Mouse (Mus musculus) MN1 (cell line): ENCODE data around the gene Gm11037.
"Not testable (repeated sequence)": the region's sequence is repeated elsewhere in the genome, so short reads cannot be mapped to it uniquely, and the experiment has no call there.

ENCODE experiments used
- DNase-seq: peaks from one replicate; pipeline ENCODE4 v3.0.0-alpha.2; 2016; ENCODE audit warnings: low spot score

Gm11037 gene

GRCm38 (mm10) chr2:131132930-131133547 lies at the start of gene Gm11037:
Gene Gm11037, plus strand, starts transcription at chr2:131133497.
- DNase-seq: no peak

DNA sequence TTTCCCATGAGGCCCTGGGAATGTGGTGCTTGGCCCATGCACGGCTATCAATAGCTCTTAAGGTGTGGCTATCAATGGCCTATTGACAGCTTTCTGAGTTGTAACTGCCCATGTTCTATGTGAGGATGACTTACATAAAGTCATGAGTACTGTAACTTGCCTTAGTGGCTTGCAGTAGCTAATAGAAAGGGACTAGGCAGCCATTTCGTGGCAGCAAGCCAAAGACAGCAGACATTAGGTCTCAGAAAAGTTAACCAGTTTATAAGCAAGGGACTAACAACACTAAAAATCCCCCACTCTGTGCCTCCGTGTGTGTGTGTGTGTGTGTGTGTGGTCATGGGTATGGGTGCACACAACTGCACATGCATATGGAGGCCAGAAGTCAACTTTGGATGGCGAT lies 49.1 kb upstream of the Gm11037 start:
- DNase-seq: no peak

- DNase-seq: no peak
Observed at GRCm38 (mm10) chr2:131086667-131087390, 46.5 kb upstream of the Gm11037 start, which contains the start of gene Siglec1. Gene Siglec1, minus strand, starts transcription at chr2:131086765.

- no peak for DNase-seq
Observed at GRCm38 (mm10) chr2:131088581-131088980, 44.7 kb upstream of the Gm11037 start.

DNA sequence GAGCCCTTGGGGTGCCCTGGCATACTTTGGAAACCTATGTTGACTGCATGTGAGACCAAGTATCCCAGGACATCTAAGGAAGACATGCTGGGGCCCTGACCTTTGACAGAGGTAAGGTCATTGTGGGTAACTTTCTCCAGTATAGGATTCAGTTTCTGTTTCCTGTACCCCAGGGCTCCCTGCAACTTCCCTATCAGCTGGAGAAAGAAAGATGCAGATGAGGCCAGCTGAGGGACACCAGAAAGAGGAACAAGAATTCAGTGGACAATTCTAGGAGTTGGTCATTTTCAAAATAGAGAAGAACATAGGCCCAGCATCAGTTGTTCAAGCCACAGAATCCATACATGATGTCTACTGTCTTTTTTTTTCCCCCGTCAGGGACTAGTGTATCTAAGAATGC lies 43.7 kb upstream of the Gm11037 start:
- DNase-seq: no peak

- no peak for DNase-seq
Observed at GRCm38 (mm10) chr2:131090852-131091251, 42.4 kb upstream of the Gm11037 start.

GRCm38 (mm10) chr2:131093577-131093976 lies 39.7 kb upstream of the Gm11037 start:
- DNase-seq: no peak

DNA sequence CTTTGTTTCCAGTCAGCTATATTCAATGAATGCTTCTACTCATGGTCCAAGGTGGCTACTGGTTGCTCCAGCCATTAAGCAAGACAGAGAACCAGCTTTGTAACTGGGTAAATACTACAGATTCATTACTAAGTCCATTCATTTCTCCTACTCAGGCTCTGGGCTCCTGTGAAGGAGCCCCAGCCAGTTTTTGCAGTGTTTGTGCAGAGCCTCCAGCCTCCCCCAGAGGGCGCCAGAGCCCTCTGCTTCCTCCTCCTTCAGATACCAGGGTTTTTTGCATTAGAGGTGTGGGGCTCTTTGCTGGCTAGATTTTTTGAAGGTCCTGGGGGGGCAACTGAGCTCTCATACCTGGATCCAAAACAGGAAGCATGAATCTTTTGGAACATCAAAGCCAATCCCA lies 38.5 kb upstream of the Gm11037 start:
- peak; percentile 65 for DNase-seq

GRCm38 (mm10) chr2:131096101-131096795 lies 37.0 kb upstream of the Gm11037 start:
- DNase-seq: peak; percentile 52

DNA sequence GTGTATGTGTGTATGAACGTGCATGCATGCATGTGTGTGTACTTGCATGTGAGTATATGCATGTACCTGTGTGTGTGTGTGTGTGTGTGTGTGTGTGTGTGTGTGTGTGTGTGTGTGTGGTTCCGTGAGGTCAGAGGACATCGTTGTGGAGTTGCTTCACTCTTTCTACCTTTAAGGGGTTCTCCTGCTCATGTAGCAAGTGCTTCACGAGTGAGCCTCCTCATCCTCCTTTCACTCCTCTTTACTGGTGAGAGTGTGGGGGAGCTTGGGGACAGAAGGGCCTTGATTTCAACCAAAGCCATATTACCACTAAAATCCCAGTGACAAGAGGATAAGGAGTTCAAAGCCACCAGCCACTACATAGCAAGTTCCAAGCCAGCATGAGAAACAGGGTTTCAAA lies 36.2 kb upstream of the Gm11037 start:
- no peak for DNase-seq

DNA sequence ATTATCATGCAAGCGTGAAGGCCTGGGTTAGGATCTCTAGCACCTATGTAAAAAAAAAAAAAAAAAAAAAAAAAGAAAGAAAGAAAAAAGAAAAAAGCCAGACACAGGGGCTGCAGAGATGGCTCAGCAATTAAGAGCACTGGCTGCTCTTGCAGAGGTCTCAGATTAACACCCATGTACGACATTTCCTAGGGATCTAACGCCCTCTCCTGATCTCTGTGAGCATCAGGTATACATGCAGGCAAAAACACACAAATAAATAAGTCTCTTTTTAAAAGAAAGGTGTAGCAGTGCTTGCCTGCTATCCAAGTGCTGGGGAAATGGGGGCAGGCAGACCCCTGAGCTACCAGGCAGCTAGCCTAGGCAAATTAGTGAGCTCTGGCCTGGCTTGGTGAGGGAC lies 31.8 kb upstream of the Gm11037 start:
- no peak for DNase-seq

DNA sequence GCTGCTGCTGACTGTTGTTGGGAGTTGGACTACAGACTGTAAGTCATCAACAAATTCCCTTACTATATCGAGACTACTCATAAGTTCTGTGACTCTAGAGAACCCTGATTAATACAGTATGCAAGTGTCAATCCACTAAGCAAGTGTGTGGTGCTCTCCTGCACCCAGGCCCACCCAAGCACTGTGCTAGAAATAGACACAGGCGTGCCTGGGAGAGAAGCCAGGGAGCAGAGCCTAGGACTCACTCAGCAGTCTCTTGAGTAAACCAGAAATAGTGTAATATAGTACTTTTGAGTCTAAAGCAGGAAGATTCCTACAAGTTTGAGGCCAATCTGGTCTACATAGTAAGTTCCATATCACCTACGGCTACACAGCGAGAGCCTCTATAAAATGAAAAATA lies 29.3 kb upstream of the Gm11037 start:
- DNase-seq: no peak

- DNase-seq: not testable (repeated sequence)
Observed at GRCm38 (mm10) chr2:131105061-131105460, 28.2 kb upstream of the Gm11037 start.

DNA sequence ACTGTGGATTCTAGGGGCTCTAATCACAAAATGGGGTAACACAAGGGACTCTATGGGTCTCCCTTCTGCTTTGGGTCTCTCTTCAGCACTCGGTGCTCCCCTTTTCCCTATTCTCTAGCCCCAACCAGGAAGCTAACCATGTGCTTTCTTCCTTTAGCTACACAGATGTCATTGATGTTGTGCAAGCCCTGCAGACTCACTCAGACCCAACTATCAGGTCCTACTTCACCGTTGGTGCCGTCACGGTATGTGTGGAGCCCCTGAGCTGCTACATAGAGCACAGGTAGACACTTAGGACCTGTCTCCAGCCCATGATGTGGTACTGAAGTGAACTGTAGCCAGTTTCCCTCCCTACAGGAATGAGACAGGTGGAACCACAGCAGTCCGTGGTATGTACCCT lies 27.3 kb upstream of the Gm11037 start:
- no peak for DNase-seq

DNA sequence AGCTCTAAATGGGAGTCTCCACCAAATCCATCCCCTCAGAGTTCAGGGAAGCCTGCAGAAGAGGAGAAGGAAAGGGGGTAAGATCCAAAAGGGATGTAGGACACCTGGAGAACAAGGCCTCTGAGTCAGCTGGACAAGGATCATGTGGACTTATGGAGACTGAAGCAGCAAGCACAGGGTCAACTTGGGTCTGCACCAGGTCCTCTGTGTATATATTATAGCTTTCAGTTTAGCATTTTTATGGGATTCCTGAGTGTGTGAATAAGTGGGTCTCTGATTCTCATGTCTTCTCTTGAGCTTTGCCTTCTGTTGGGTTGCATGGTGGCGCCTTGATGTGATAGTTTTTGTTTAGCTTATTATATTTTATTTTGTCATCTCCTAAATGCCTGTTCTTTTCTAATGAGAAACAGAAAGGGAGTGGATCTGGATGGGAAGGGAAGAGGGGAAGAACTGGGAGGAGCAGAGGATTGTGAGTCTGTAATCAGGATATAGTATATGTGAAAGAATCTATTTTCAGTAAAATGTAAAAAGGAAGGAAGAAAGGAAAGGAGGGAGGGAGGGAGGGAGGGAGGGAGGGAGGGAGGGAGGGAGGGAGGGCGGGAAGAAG lies 14.2 kb upstream of the Gm11037 start:
- no peak for DNase-seq

DNA sequence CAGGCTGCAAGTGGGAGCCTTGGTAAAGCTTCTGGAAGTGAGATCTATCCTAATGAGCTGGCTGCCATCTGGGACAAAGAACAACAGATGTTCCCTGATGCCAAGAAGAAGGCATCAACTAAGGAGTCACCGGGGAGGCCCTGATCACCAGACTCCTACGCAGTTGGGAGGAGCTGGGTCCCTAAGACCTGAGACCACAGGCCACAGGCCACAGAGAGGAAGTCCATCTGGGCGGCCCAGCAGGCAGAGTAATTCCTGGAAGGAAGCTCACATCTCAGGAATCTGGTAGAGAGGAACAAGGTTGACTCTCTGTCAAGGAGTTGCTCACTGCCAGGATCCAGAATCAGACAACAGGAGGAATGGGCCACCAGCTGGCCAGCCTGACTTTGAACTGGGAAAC lies 9.1 kb upstream of the Gm11037 start:
- DNase-seq: no peak

GRCm38 (mm10) chr2:131125157-131125963 lies 7.9 kb upstream of the Gm11037 start:
- DNase-seq: no peak

DNA sequence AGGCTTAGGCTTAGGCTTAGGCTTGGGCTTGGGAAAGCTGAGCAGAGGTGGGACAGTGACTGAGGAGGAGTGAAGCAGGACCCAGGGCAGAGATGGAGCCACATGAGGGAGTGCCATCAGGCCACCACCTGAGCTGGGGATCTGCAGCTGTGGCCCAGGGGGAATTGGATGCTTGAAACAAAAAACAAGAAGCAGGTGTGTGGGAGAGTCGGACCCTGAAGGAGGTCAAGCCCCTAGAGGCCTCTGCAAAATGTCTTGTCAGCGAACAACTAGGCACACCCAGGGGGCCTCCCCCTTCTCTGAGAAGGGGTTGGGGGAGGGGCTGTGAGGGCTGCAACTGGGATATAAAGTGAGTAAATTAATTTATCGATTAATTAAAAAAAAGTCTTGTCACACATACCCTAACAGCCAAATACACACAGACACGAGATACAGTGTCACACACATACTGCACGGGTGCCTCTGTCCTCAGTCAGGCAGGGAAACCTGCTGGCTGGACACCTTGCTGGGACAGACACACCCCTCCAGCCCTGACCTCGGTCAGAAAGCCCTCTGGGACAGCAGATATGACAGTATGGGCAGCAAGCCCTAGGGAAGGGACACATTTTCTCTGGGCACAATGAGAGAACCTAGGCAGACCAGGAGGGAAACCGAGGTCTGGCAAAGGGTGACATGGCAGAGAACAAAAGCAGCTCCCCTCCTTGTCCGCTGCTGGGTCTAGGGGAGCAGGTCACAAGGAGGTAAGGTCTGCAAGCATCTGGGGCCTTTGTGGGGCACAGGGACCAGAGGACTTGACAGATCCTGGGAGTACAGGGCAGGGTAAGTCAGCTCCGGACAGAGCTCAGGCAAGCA lies 7.1 kb upstream of the Gm11037 start:
- no peak for DNase-seq

GRCm38 (mm10) chr2:131127161-131127730 lies 6.1 kb upstream of the Gm11037 start, which contains the start of gene Hspa12b:
Gene Hspa12b, plus strand, starts transcription at chr2:131127280.
- peak; percentile 65 for DNase-seq

- no peak for DNase-seq
Observed at GRCm38 (mm10) chr2:131128211-131128610, 5.1 kb upstream of the Gm11037 start.
